Mouse (Mus musculus): Measurements from ENCODE around the gene Olfr649. TPM values are rescaled to one million over a fixed set of nuclear protein-coding genes. Genes with fewer than 3 reads are reported as not detected.

Gene Olfr649
- polyA plus RNA-seq, 1 experiment from 2014 or later = not detected

GRCm38 (mm10) chr7:104150456-104150855, 45.3 kb downstream of the Olfr649 start, which contains the start of gene Ubqlnl:
Ubqlnl (minus strand) TSS chr7:104150556.
- Histone ChIP-seq H3K4me3 (ENCODE audit: low read length) (no peak within 1 kb of the TSS), H3K27ac (ENCODE audit: low read length) (no peak within 1 kb of the TSS), H3K36me3 (ENCODE audit: control insufficient read depth, insufficient read depth, low read length) (no peaks in the 10 kb centered on the region), H3K9me3 (ENCODE audit: control insufficient read depth, low read length) (no peaks in the 10 kb centered on the region), H3K4me1 (replicated peaks; ENCODE audit: control insufficient read depth, insufficient read depth, low read length) (no peaks in the 10 kb centered on the region), H3K4me2 (ENCODE audit: low read depth, low read length) (no peak within 1 kb of the TSS), H3K9ac (ENCODE audit: low read length) (no peak within 1 kb of the TSS), H3K27me3 (ENCODE audit: control insufficient read depth, insufficient read depth, low read depth, low read length) (no peaks in the 10 kb centered on the region)
- no peak for ATAC-seq (ENCODE audit: low read depth)
- 89% methylated on average over 2 of the region's 2 CpGs for WGBS

GRCm38 (mm10) chr7:104143179-104143578, 52.6 kb downstream of the Olfr649 start, which contains the start of gene Ubqln3:
Ubqln3 (minus strand) TSS chr7:104143279.
- H3K4me1 ChIP-seq (replicated peaks; ENCODE audit: control insufficient read depth, insufficient read depth, low read length) = no peaks in the 10 kb centered on the region
- H3K36me3 ChIP-seq (ENCODE audit: control insufficient read depth, insufficient read depth, low read length) = no peaks in the 10 kb centered on the region
- no peak within 1 kb of the TSS for H3K9ac ChIP-seq (ENCODE audit: low read length)
- H3K4me3 ChIP-seq (ENCODE audit: low read length) = no peak within 1 kb of the TSS
- H3K27me3 ChIP-seq (ENCODE audit: control insufficient read depth, insufficient read depth, low read depth, low read length) = no peaks in the 10 kb centered on the region
- H3K4me2 ChIP-seq (ENCODE audit: low read depth, low read length) = no peak within 1 kb of the TSS
- 70% methylated on average over 3 of the region's 3 CpGs for WGBS
- no peaks in the 10 kb centered on the region for H3K9me3 ChIP-seq (ENCODE audit: control insufficient read depth, low read length)
- ATAC-seq (ENCODE audit: low read depth) = no peak
- no peak within 1 kb of the TSS for H3K27ac ChIP-seq (ENCODE audit: low read length)

Other genes with a start within 250 kb of the Olfr649 start
- gene Olfr635, start 224.8 kb downstream of the Olfr649 start, polyA plus RNA-seq (2015; fragmentation: Nextera tagmentation; extraction: Ambion mirVana) = not detected in 2 replicates
- gene Olfr638, start 197.2 kb downstream of the Olfr649 start, polyA plus RNA-seq (2015; fragmentation: Nextera tagmentation; extraction: Ambion mirVana) = not detected in 2 replicates
- gene Olfr639, start 178.7 kb downstream of the Olfr649 start, polyA plus RNA-seq (2015; fragmentation: Nextera tagmentation; extraction: Ambion mirVana) = not detected in 2 replicates
- gene Olfr640, start 170.4 kb downstream of the Olfr649 start, polyA plus RNA-seq (2015; fragmentation: Nextera tagmentation; extraction: Ambion mirVana) = not detected in 2 replicates
- gene Olfr641, start 160.5 kb downstream of the Olfr649 start, polyA plus RNA-seq (2015; fragmentation: Nextera tagmentation; extraction: Ambion mirVana) = not detected in 2 replicates
- not detected in 2 replicates for gene Olfr642, start 143.3 kb downstream of the Olfr649 start, polyA plus RNA-seq (2015; fragmentation: Nextera tagmentation; extraction: Ambion mirVana)
- gene 4930516K23Rik, start 134.5 kb downstream of the Olfr649 start, polyA plus RNA-seq (2015; fragmentation: Nextera tagmentation; extraction: Ambion mirVana) = not detected in 2 replicates
- gene Olfr644, start 124.1 kb downstream of the Olfr649 start, polyA plus RNA-seq (2015; fragmentation: Nextera tagmentation; extraction: Ambion mirVana) = not detected in 2 replicates
- gene Olfr645, start 110.5 kb downstream of the Olfr649 start, polyA plus RNA-seq (2015; fragmentation: Nextera tagmentation; extraction: Ambion mirVana) = not detected in 2 replicates
- not detected in 2 replicates for gene Olfr646, start 91.1 kb downstream of the Olfr649 start, polyA plus RNA-seq (2015; fragmentation: Nextera tagmentation; extraction: Ambion mirVana)
- not detected in 2 replicates for gene Ubqln5, start 66.2 kb downstream of the Olfr649 start, polyA plus RNA-seq (2015; fragmentation: Nextera tagmentation; extraction: Ambion mirVana)
- gene Olfr643, start 58.6 kb downstream of the Olfr649 start, polyA plus RNA-seq (2015; fragmentation: Nextera tagmentation; extraction: Ambion mirVana) = not detected in 2 replicates
- not detected in 2 replicates for gene Ubqln3, start 52.7 kb downstream of the Olfr649 start, polyA plus RNA-seq (2015; fragmentation: Nextera tagmentation; extraction: Ambion mirVana)
- gene Ubqlnl, start 45.4 kb downstream of the Olfr649 start, polyA plus RNA-seq (2015; fragmentation: Nextera tagmentation; extraction: Ambion mirVana) = not detected in 2 replicates
- 0.20 TPM in 1 of 2 replicates, not detected in the other for gene Olfm5, start 31.2 kb downstream of the Olfr649 start, polyA plus RNA-seq (2015; fragmentation: Nextera tagmentation; extraction: Ambion mirVana)
- 0.16 and 0.21 TPM in 2 replicates for gene Olfr648, start 12.6 kb downstream of the Olfr649 start, polyA plus RNA-seq (2015; fragmentation: Nextera tagmentation; extraction: Ambion mirVana)
- gene Trim6, start 22.8 kb upstream of the Olfr649 start, polyA plus RNA-seq (2015; fragmentation: Nextera tagmentation; extraction: Ambion mirVana) = 0.74 and 1.4 TPM in 2 replicates
- gene Trim34a, start 48.5 kb upstream of the Olfr649 start, polyA plus RNA-seq (2015; fragmentation: Nextera tagmentation; extraction: Ambion mirVana) = 2.6 and 3.8 TPM in 2 replicates
- 0.39 and 0.74 TPM in 2 replicates for gene Trim5, start 92.1 kb upstream of the Olfr649 start, polyA plus RNA-seq (2015; fragmentation: Nextera tagmentation; extraction: Ambion mirVana)
- gene Trim12a, start 119.5 kb upstream of the Olfr649 start, polyA plus RNA-seq (2015; fragmentation: Nextera tagmentation; extraction: Ambion mirVana) = 4.3 and 6.8 TPM in 2 replicates
- gene Trim34b, start 133.5 kb upstream of the Olfr649 start, polyA plus RNA-seq (2015; fragmentation: Nextera tagmentation; extraction: Ambion mirVana) = 0.15 TPM in 1 of 2 replicates, not detected in the other
- 1.6 and 2.6 TPM in 2 replicates for gene Trim12c, start 157.4 kb upstream of the Olfr649 start, polyA plus RNA-seq (2015; fragmentation: Nextera tagmentation; extraction: Ambion mirVana)
- gene Trim30b, start 173.9 kb upstream of the Olfr649 start, polyA plus RNA-seq (2015; fragmentation: Nextera tagmentation; extraction: Ambion mirVana) = 0.09 and 0.10 TPM in 2 replicates
- 0.13 and 0.14 TPM in 2 replicates for gene Trim30c, start 204.9 kb upstream of the Olfr649 start, polyA plus RNA-seq (2015; fragmentation: Nextera tagmentation; extraction: Ambion mirVana)